Mouse (Mus musculus): ENCODE results near the gene Atat1. TPM values are rescaled to one million over a fixed set of nuclear protein-coding genes. Genes with fewer than 3 reads are reported as not detected.

The Atat1 gene
- polyA plus RNA-seq, 1 experiment: 33.4 TPM

DNA sequence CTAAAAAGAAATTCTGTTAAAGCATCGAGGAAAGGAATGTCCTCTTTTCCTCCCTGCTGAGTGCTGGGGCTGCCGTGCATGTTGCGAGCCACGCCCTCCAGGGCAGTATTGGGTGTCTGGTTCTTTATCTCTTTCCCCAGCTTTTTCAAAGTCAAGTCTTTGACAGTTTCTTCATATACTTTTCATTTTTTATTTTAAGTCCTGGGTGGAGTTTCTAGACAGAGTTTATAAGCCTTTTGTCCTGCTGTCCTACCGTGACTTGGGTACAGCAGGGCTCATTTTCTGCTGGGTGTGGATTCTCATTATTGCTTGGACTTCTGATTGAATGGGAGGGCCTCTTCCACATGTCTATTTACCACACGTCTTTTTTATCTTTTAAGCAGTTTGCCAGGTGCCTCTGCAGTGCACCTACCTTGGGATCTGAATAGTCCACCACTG, 10.0 kb upstream of the Atat1 start:
- H3K9ac ChIP-seq (ENCODE audit: low read depth, poor library complexity, severe bottlenecking): peak overlapping the region; percentile 75
- no peaks in the 10 kb centered on the region for H3K9me3 ChIP-seq (replicated peaks; ENCODE audit: control insufficient read depth, insufficient read depth, low read length, poor library complexity, severe bottlenecking)
- H3K4me1 ChIP-seq (ENCODE audit: control insufficient read depth, insufficient read depth, low read length): peaks cover 2% of the 10 kb centered on the region
- peak overlapping the region; percentile 92 for H3K27ac ChIP-seq (ENCODE audit: insufficient read depth, low read length)
- H3K4me3 ChIP-seq (ENCODE audit: low read depth, low read length): no peak overlapping the region
- peaks cover 34% of the 10 kb centered on the region for H3K36me3 ChIP-seq (ENCODE audit: control insufficient read depth, insufficient read depth, low read length, poor library complexity, severe bottlenecking)
- TF ChIP-seq POLR2A (IDR thresholded peaks at IDR 0.05; ENCODE audit: insufficient read depth, low read length) (no peak), CTCF (IDR thresholded peaks at IDR 0.05; ENCODE audit: low read depth, low read length) (no peak), EP300 (IDR thresholded peaks at IDR 0.05; ENCODE audit: insufficient read depth, low read depth, low read length) (no peak)
- no peaks in the 10 kb centered on the region for H3K27me3 ChIP-seq (ENCODE audit: control insufficient read depth, insufficient read depth, low read length, poor library complexity, severe bottlenecking)

DNA sequence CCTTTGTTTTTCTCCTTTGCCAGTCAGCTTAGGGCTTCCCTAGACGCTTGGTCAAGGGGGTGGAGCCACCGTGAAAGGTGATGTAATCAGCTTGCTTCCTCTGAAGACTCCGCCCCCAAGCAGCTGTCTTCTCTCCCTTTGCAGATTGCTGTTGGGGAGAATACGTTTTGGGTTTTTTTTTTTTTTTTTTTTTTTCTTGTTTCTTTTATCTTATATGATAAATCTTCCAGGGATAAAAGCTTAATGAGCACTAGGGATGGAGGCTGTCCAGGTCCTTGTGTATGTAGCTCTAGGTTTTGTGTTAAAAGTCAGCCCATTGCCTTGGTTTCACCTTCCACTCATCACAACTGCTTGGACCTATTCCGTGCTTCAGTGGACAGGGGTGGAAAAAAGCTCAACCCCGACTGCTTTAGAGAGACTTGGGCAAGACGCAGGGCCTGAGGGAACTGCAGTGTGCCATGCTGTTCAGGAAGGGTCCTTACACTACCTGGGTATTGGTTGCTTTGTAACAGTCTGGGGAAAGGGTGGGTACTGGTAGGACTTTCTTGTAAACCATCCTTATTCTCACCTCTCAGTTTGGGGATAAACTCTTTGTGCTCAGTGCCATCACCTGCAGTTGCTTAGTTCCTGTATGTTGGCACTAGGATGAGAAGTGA, 9.3 kb upstream of the Atat1 start:
- Histone ChIP-seq H3K27me3 (ENCODE audit: control insufficient read depth, insufficient read depth, low read length, poor library complexity, severe bottlenecking) (no peaks in the 10 kb centered on the region), H3K4me3 (ENCODE audit: low read depth, low read length) (peak overlapping the region; percentile 68), H3K36me3 (ENCODE audit: control insufficient read depth, insufficient read depth, low read length, poor library complexity, severe bottlenecking) (peaks cover 32% of the 10 kb centered on the region), H3K9me3 (replicated peaks; ENCODE audit: control insufficient read depth, insufficient read depth, low read length, poor library complexity, severe bottlenecking) (no peaks in the 10 kb centered on the region), H3K4me1 (ENCODE audit: control insufficient read depth, insufficient read depth, low read length) (peaks cover 2% of the 10 kb centered on the region), H3K27ac (ENCODE audit: insufficient read depth, low read length) (peak overlapping the region; percentile 92), H3K9ac (ENCODE audit: low read depth, poor library complexity, severe bottlenecking) (peak overlapping the region; percentile 97)
- no peak for TF ChIP-seq CTCF (IDR thresholded peaks at IDR 0.05; ENCODE audit: low read depth, low read length)
- no peak for TF ChIP-seq EP300 (IDR thresholded peaks at IDR 0.05; ENCODE audit: insufficient read depth, low read depth, low read length)
- TF ChIP-seq POLR2A (IDR thresholded peaks at IDR 0.05; ENCODE audit: insufficient read depth, low read length): no peak

DNA sequence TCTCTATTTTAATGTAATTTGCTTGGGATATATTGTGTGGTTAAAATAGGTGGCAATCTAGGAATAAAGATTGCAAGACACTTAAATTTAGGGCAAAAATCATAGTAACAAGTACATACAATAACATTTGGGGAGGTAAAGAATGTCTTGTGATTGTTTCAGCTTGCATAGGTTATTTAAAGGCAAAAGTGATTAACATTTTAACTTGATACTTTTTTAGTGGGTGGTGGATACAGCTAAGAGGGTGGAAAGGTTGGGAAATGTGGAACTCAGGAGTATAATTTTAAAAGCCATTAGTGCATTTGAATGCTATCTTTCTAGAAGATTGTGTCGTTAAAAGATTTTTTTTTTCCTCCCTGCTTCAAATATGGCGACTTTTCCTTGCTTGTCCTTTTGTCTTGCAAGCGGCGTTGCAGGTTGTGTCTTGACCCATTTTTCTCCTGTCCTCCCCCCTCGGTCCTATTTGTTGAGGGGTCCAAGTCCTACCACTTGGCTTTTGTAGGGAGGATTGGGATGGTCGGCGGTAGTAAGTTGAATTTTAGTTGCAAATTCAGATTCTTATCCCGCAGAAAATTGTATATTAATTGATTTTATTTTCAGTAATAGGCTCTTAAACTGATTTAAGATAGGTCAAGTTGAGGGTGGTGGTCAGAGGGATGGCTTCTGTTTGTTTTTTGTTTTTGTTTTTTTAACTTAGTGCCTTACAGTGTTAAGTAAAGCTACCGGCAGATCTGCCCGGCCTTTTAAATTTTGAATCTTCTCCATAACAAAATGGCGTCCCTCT, 8.6 kb upstream of the Atat1 start:
- Histone ChIP-seq H3K4me3 (ENCODE audit: low read depth, low read length) (peak overlapping the region; percentile 99), H3K27me3 (ENCODE audit: control insufficient read depth, insufficient read depth, low read length, poor library complexity, severe bottlenecking) (no peaks in the 10 kb centered on the region), H3K4me1 (ENCODE audit: control insufficient read depth, insufficient read depth, low read length) (peaks cover 2% of the 10 kb centered on the region), H3K9ac (ENCODE audit: low read depth, poor library complexity, severe bottlenecking) (peak overlapping the region; percentile 97), H3K36me3 (ENCODE audit: control insufficient read depth, insufficient read depth, low read length, poor library complexity, severe bottlenecking) (peaks cover 29% of the 10 kb centered on the region), H3K27ac (ENCODE audit: insufficient read depth, low read length) (peak overlapping the region; percentile 97), H3K9me3 (replicated peaks; ENCODE audit: control insufficient read depth, insufficient read depth, low read length, poor library complexity, severe bottlenecking) (no peaks in the 10 kb centered on the region)
- TF ChIP-seq EP300 (IDR thresholded peaks at IDR 0.05; ENCODE audit: insufficient read depth, low read depth, low read length) (no peak), CTCF (IDR thresholded peaks at IDR 0.05; ENCODE audit: low read depth, low read length) (no peak), POLR2A (IDR thresholded peaks at IDR 0.05; ENCODE audit: insufficient read depth, low read length) (no peak)

DNA sequence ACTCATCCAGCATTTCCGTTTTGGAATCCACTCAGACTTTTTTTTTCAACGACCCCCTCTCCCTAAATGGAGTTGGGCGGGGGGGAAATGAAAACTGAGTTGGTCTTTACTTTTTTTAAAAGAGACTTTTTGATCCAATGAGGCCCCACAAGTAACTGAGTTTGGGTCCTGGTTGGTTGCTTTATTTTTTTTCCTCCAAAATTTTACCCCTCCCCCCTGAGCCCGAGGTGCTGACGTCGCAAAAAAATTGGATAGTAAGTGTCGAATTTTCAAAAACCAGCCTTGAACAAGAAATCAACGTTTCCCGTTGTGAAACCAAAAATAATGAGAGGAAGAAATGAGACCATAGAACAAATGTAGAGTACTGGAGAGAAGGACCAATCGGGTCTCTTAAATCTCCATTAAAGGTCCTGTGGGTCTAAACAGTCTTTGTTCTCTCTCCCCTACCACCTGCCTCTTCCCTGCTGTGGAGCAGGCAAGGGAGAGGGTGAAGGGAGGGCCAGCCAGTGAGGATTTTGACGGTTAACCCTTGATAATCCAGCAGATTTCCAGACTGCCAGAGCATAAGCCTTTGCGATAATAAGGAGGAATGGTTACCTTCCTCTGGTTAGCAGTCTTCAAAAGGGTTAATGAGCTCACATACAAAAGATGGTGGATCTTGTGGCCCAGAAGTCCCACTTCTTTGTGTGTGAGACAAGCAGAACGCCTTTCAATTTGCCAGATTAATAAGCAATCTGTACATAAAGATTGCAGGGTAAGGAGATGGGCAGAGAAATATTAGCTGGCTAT, 7.8 kb upstream of the Atat1 start:
- Histone ChIP-seq H3K4me3 (ENCODE audit: low read depth, low read length) (peak overlapping the region; percentile 99), H3K36me3 (ENCODE audit: control insufficient read depth, insufficient read depth, low read length, poor library complexity, severe bottlenecking) (peaks cover 30% of the 10 kb centered on the region), H3K9ac (ENCODE audit: low read depth, poor library complexity, severe bottlenecking) (peak overlapping the region; percentile 97), H3K4me1 (ENCODE audit: control insufficient read depth, insufficient read depth, low read length) (peaks cover 2% of the 10 kb centered on the region), H3K27ac (ENCODE audit: insufficient read depth, low read length) (peak overlapping the region; percentile 89), H3K27me3 (ENCODE audit: control insufficient read depth, insufficient read depth, low read length, poor library complexity, severe bottlenecking) (no peaks in the 10 kb centered on the region), H3K9me3 (replicated peaks; ENCODE audit: control insufficient read depth, insufficient read depth, low read length, poor library complexity, severe bottlenecking) (no peaks in the 10 kb centered on the region)
- TF ChIP-seq POLR2A (IDR thresholded peaks at IDR 0.05; ENCODE audit: insufficient read depth, low read length): peak; percentile 93
- no peak for TF ChIP-seq CTCF (IDR thresholded peaks at IDR 0.05; ENCODE audit: low read depth, low read length)
- 0 out of 2 replicates have a peak, but pooled peaks have one; percentile 11 for TF ChIP-seq EP300 (IDR thresholded peaks at IDR 0.05; ENCODE audit: insufficient read depth, low read depth, low read length)

DNA sequence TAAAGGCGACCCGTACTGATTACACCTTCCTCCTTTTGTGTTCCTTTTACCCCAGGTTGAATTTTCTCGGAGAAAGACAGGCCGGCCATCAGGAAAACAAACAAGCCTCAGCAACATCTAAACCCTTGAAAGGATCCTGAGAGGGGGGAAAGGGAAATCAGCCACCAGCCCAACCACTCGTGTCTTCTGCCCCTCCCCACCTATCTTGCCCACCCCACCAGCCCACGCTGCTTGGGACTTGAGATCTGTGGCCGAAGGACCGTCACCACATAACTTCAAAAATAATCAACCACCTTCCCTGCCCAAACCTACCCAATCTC, 7.2 kb upstream of the Atat1 start:
- Histone ChIP-seq H3K36me3 (ENCODE audit: control insufficient read depth, insufficient read depth, low read length, poor library complexity, severe bottlenecking) (peaks cover 35% of the 10 kb centered on the region), H3K4me3 (ENCODE audit: low read depth, low read length) (peak overlapping the region; percentile 99), H3K27me3 (ENCODE audit: control insufficient read depth, insufficient read depth, low read length, poor library complexity, severe bottlenecking) (no peaks in the 10 kb centered on the region), H3K4me1 (ENCODE audit: control insufficient read depth, insufficient read depth, low read length) (peaks cover 2% of the 10 kb centered on the region), H3K9ac (ENCODE audit: low read depth, poor library complexity, severe bottlenecking) (peak overlapping the region; percentile 97), H3K27ac (ENCODE audit: insufficient read depth, low read length) (peak overlapping the region; percentile 89), H3K9me3 (replicated peaks; ENCODE audit: control insufficient read depth, insufficient read depth, low read length, poor library complexity, severe bottlenecking) (no peaks in the 10 kb centered on the region)
- TF ChIP-seq CTCF (IDR thresholded peaks at IDR 0.05; ENCODE audit: low read depth, low read length) (no peak), POLR2A (IDR thresholded peaks at IDR 0.05; ENCODE audit: insufficient read depth, low read length) (no peak), EP300 (IDR thresholded peaks at IDR 0.05; ENCODE audit: insufficient read depth, low read depth, low read length) (no peak)

All from ES-Bruce4 (cell line).